In the genomic region with DNA sequence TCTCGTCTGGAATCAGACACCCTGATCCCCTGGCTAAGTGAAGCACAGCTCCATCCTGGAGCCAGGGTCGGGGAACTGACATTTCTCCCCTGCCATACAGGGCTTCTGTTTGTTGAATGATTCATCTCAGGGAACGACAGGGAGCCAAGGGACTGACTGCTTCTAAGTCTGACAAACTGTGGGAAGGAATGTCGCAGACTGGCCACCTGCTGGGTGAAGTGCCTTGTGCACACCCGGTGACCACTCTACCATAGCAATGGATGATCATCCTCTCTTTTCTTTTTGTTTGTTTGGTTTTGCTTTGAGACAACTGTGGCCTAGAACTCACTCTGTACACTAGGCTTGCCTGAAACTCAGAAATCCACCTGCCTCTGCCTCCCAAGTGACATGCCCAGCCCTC, we compare ENCODE assay signal across 26 mouse cellular contexts. TPM values are rescaled to one million over a fixed set of nuclear protein-coding genes. Genes with fewer than 3 reads are reported as not detected.
"Had no signal": no experiment of that assay in that cellular context is flagged by ENCODE, and none has a peak within 500 bp of the region (broad histone marks: within the 10 kb centered on the region; RNA-seq: fewer than 3 reads in every experiment).

No protein-coding gene starts in this region.

- H3K27ac ChIP-seq: liver, embryonic 14.5 days; midbrain, embryonic 13.5 days; midbrain, embryonic 15.5 days; neural tube, embryonic 13.5 days; neural tube, embryonic 15.5 days had no signal

- H3K36me3 ChIP-seq: midbrain, embryonic 13.5 days; midbrain, embryonic 15.5 days; neural tube, embryonic 13.5 days; neural tube, embryonic 15.5 days had no signal

- H3K27me3 ChIP-seq: midbrain, embryonic 13.5 days; midbrain, embryonic 15.5 days; neural tube, embryonic 13.5 days; neural tube, embryonic 15.5 days had no signal

- DNase-seq: lung, adult 18-20 months; lung, embryonic 14.5 days; lung, postnatal 10 days; lung, postnatal 4 days; retina, postnatal 1 day; right cerebral cortex, adult 18-20 months; right cerebral cortex, postnatal 25 days; right cerebral cortex, postnatal 4 days; spleen, adult 18-20 months; thymus, adult 18-20 months; thymus, postnatal 14 days; thymus, postnatal 36 days had no signal

- H3K9me3 ChIP-seq: midbrain, embryonic 13.5 days; midbrain, embryonic 15.5 days; neural tube, embryonic 13.5 days; neural tube, embryonic 15.5 days had no signal

- H3K4me1 ChIP-seq: neural tube, embryonic 13.5 days; neural tube, embryonic 15.5 days had no signal

- H3K4me3 ChIP-seq: midbrain, embryonic 13.5 days; midbrain, embryonic 15.5 days; neural tube, embryonic 13.5 days; neural tube, embryonic 15.5 days had no signal

RNA-seq across cellular contexts. Expression of gene Trcg1, which starts 6.6 kb away (rescaled TPM):
- polyA plus RNA-seq: liver, embryonic 14.5 days; liver, embryonic 16.5 days; lung, embryonic 14.5 days; lung, embryonic 16.5 days; midbrain, embryonic 11.5 days; midbrain, embryonic 13.5 days; midbrain, embryonic 15.5 days; midbrain, postnatal 0 days; neural tube, embryonic 11.5 days; neural tube, embryonic 13.5 days; neural tube, embryonic 15.5 days; small intestine, adult 2 months; stomach, embryonic 14.5 days; stomach, embryonic 16.5 days; thymus, postnatal 0 days had no signal
